Mouse (Mus musculus) intestine, postnatal 0 days (tissue): ENCODE data around the gene Gm2022. TPM values are rescaled to one million over a fixed set of nuclear protein-coding genes. Genes with fewer than 3 reads are reported as not detected.

Experiments used
- polyA plus RNA-seq: library from polyadenylated mRNA; unstranded; fragments of >200 nt; fragmentation: Nextera tagmentation; extraction: Ambion mirVana; gene quantifications from 2 replicates; pipeline ENCODE4 v1.2.1, GENCODE M21; 2015

The Gm2022 gene
- polyA plus RNA-seq, 1 experiment from 2014 or later, result not detected

Other genes with a start within 250 kb of the Gm2022 start
- not detected in 2 replicates for gene Gm21319, start 119.6 kb upstream of the Gm2022 start, polyA plus RNA-seq
- gene Gm21936, start 99.9 kb upstream of the Gm2022 start, polyA plus RNA-seq, result not detected in 2 replicates
- not detected in 2 replicates for gene BB287469, start 78.8 kb upstream of the Gm2022 start, polyA plus RNA-seq
- not detected in 2 replicates for gene Gm2001, start 53.0 kb upstream of the Gm2022 start, polyA plus RNA-seq
- not detected in 2 replicates for gene Gm2016, start 21.3 kb upstream of the Gm2022 start, polyA plus RNA-seq
- not detected in 2 replicates for gene Gm2035, start 24.5 kb downstream of the Gm2022 start, polyA plus RNA-seq
- not detected in 2 replicates for gene Gm2042, start 58.7 kb downstream of the Gm2022 start, polyA plus RNA-seq
- not detected in 2 replicates for gene Gm2075, start 116.5 kb downstream of the Gm2022 start, polyA plus RNA-seq
- not detected in 2 replicates for gene Gm6803, start 123.4 kb downstream of the Gm2022 start, polyA plus RNA-seq
- not detected in 2 replicates for gene Gm2056, start 131.6 kb downstream of the Gm2022 start, polyA plus RNA-seq
- gene Gm16368, start 188.3 kb downstream of the Gm2022 start, polyA plus RNA-seq, result not detected in 2 replicates